Mouse (Mus musculus) MEL (cell line): ENCODE results near the gene Bbs9. TPM values are rescaled to one million over a fixed set of nuclear protein-coding genes. Genes with fewer than 3 reads are reported as not detected.

ENCODE experiments used
- DNase-seq: peaks from one replicate; pipeline ENCODE4 v3.0.0; 2011; ENCODE audit warnings: low read depth, low spot score
- H3K27ac ChIP-seq: 2 replicates; pipeline ENCODE4 v1.5.1; 2012; ENCODE audit warnings: low read depth, mild to moderate bottlenecking, control low read depth, low read length, moderate library complexity; ENCODE audit not compliant: control insufficient read depth
- H3K27me3 ChIP-seq, 2 experiments: fragments of 150-350 bp in 1 of 2; sonication (generic) in 1 of 2; 2 replicates each; pipeline ENCODE4 v1.6.1; 2012; ENCODE audit warnings: low read length in 2 of 2, mild to moderate bottlenecking in 2 of 2, improper control_type of control experiment in 1 of 2, moderate library complexity in 1 of 2; ENCODE audit not compliant: insufficient read depth in 2 of 2, control insufficient read depth in 1 of 2
- H3K36me3 ChIP-seq, 2 experiments: 2 replicates each; pipeline ENCODE4 v1.6.1; 2012 to 2014; ENCODE audit warnings: low read length in 2 of 2, improper control_type of control experiment in 1 of 2, inconsistent platforms in 1 of 2, mild to moderate bottlenecking in 1 of 2; ENCODE audit not compliant: insufficient read depth in 2 of 2, control insufficient read depth in 1 of 2
- H3K4me1 ChIP-seq, 2 experiments: fragments of 150-350 bp in 1 of 2; sonication (generic) in 1 of 2; 2 replicates each; pipeline ENCODE4 v1.6.1; 2012; ENCODE audit warnings: low read length in 2 of 2, improper control_type of control experiment in 1 of 2, mild to moderate bottlenecking in 1 of 2; ENCODE audit not compliant: insufficient read depth in 2 of 2, control insufficient read depth in 1 of 2
- H3K4me3 ChIP-seq, 2 experiments: fragments of 150-350 bp in 1 of 2; sonication (generic) in 1 of 2; 2 replicates each; pipeline ENCODE4 v1.5.1; 2012; ENCODE audit warnings: low read depth in 2 of 2, low read length in 2 of 2, mild to moderate bottlenecking in 2 of 2, moderate library complexity in 2 of 2, control low read depth in 1 of 2, improper control_type of control experiment in 1 of 2; ENCODE audit not compliant: control insufficient read depth in 1 of 2, insufficient read depth in 1 of 2
- H3K79me2 ChIP-seq: 2 replicates; pipeline ENCODE4 v1.6.1; 2012; ENCODE audit warnings: mild to moderate bottlenecking, low read length, moderate library complexity; ENCODE audit not compliant: control insufficient read depth, poor library complexity, insufficient read depth
- H3K9ac ChIP-seq: 2 replicates; pipeline ENCODE4 v1.6.1; 2012; ENCODE audit warnings: low read depth, mild to moderate bottlenecking, control low read depth, low read length, moderate library complexity; ENCODE audit not compliant: control insufficient read depth, poor library complexity, severe bottlenecking
- H3K9me3 ChIP-seq: fragments of 150-350 bp; sonication (generic); replicated peaks from 2 replicates; pipeline ENCODE4 v1.6.1; 2012; ENCODE audit warnings: mild to moderate bottlenecking, low read length, improper control_type of control experiment, moderate library complexity; ENCODE audit not compliant: insufficient read depth
- CHD2 ChIP-seq: IDR thresholded peaks from 2 replicates; pipeline ENCODE4 v1.6.1; 2011; ENCODE audit warnings: low read length, improper control_type of control experiment
- CTCF ChIP-seq, 3 experiments: IDR thresholded peaks in 2 of 3; conservative IDR thresholded peaks in 1 of 3; 2 replicates each; pipeline ENCODE4 v1.5.1; 2011 to 2012; ENCODE audit warnings: low read length in 3 of 3, low read depth in 2 of 3, mild to moderate bottlenecking in 2 of 3, improper control_type of control experiment in 1 of 3, inconsistent platforms in 1 of 3, mixed read lengths in 1 of 3, moderate library complexity in 1 of 3; ENCODE audit not compliant: control insufficient read depth in 1 of 3, insufficient read depth in 1 of 3, poor library complexity in 1 of 3, severe bottlenecking in 1 of 3
- E2F4 ChIP-seq: IDR thresholded peaks from 2 replicates; pipeline ENCODE4 v1.6.1; 2011; ENCODE audit warnings: low read depth, low read length, improper control_type of control experiment, borderline replicate concordance
- EP300 ChIP-seq, 2 experiments: IDR thresholded peaks; 2 replicates each; pipeline ENCODE4 v1.6.1; 2011; ENCODE audit warnings: improper control_type of control experiment in 2 of 2, low read length in 2 of 2, low read depth in 1 of 2, mild to moderate bottlenecking in 1 of 2
- GATA1 ChIP-seq: IDR thresholded peaks from 2 replicates; pipeline ENCODE4 v1.6.1; 2011; ENCODE audit warnings: low read depth, low read length, improper control_type of control experiment
- JUND ChIP-seq: IDR thresholded peaks from 2 replicates; pipeline ENCODE4 v1.6.1; 2011; ENCODE audit warnings: low read depth, mild to moderate bottlenecking, improper control_type of control experiment, low read length
- KAT2A ChIP-seq: conservative IDR thresholded peaks from 2 replicates; pipeline ENCODE4 v1.6.1; 2012; ENCODE audit warnings: low read depth, low read length, improper control_type of control experiment, inconsistent platforms
- MAFK ChIP-seq: IDR thresholded peaks from 2 replicates; pipeline ENCODE4 v1.6.1; 2011; ENCODE audit warnings: low read depth, mild to moderate bottlenecking, low read length, improper control_type of control experiment, borderline replicate concordance
- MEF2A ChIP-seq: IDR thresholded peaks from 2 replicates; pipeline ENCODE4 v1.6.1; 2014; ENCODE audit warnings: low read depth, mild to moderate bottlenecking, inconsistent platforms, low read length, improper control_type of control experiment; ENCODE audit not compliant: poor library complexity, insufficient replicate concordance, severe bottlenecking; ENCODE audit errors: extremely low read depth
- NELFE ChIP-seq: IDR thresholded peaks from 2 replicates; pipeline ENCODE4 v1.6.1; 2011; ENCODE audit warnings: low read depth, low read length, improper control_type of control experiment
- POLR2AphosphoS5 ChIP-seq: IDR thresholded peaks from 2 replicates; pipeline ENCODE4 v1.6.1; 2012; ENCODE audit warnings: low read depth, borderline replicate concordance, mild to moderate bottlenecking, inconsistent platforms, low read length, moderate library complexity, mixed read lengths
- RAD21 ChIP-seq: IDR thresholded peaks from 2 replicates; pipeline ENCODE4 v1.6.1; 2011; ENCODE audit warnings: mild to moderate bottlenecking, low read depth, low read length, improper control_type of control experiment
- SMC3 ChIP-seq: IDR thresholded peaks from 2 replicates; pipeline ENCODE4 v1.6.1; 2011; ENCODE audit warnings: low read depth, low read length, improper control_type of control experiment
- TBP ChIP-seq: IDR thresholded peaks from 2 replicates; pipeline ENCODE4 v1.8.0; 2011; ENCODE audit warnings: low read depth, low read length, improper control_type of control experiment
- UBTF ChIP-seq: IDR thresholded peaks from 2 replicates; pipeline ENCODE4 v1.6.1; 2012; ENCODE audit warnings: low read depth, mild to moderate bottlenecking, inconsistent platforms, low read length, improper control_type of control experiment, moderate library complexity, borderline replicate concordance; ENCODE audit not compliant: insufficient read depth
- USF1 ChIP-seq: IDR thresholded peaks from 2 replicates; pipeline ENCODE4 v1.6.1; 2014; ENCODE audit warnings: low read depth, mild to moderate bottlenecking, inconsistent platforms, low read length, improper control_type of control experiment, moderate library complexity
- ZMIZ1 ChIP-seq: IDR thresholded peaks from 2 replicates; pipeline ENCODE4 v1.6.1; 2012; ENCODE audit warnings: low read depth, mild to moderate bottlenecking, inconsistent platforms, low read length, improper control_type of control experiment, moderate library complexity
- polyA plus RNA-seq, 2 experiments: library from polyadenylated mRNA; stranded (reverse) in 1 of 2; unstranded in 1 of 2; fragments of >175 nt in 1 of 2; fragments of >200 nt in 1 of 2; gene quantifications; 2 replicates each; pipeline versions ENCODE4 v1.2.1 to v1.2.4; 2012; ENCODE audit warnings: low replicate concordance in 2 of 2, low read depth in 1 of 2; ENCODE audit not compliant: insufficient read length in 2 of 2, insufficient read depth in 1 of 2, missing spikeins in 1 of 2
- total RNA-seq: library from RNA; depleted of rRNA; stranded (reverse); fragments of 300-350 nt; gene quantifications from 2 replicates; pipeline ENCODE4 v1.2.3, GENCODE M21; 2012

Bbs9 gene
- total and polyA plus RNA-seq, 3 experiments, result 18.5 to 19.5 TPM; not detected in 1

DNA sequence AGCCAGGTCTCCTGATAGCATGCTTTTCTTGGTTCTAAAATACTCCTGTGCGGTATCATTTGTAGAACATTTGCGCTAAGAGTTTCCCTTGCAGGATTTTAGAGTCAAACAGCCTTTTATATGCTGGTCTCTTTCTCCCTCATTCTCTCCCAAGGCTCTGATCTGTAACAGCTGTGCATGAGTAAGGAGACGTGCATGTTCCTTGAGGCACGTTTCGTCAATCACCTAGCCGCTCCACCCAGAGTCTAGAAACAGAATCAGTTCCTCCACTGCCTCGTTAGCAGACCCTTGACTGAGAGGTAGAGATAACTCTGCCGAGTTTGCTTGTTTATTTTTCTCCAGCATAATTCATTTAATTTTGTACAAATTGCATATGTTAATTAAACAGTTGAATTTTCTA lies 259.4 kb downstream of the Bbs9 start:
- Histone ChIP-seq H3K27me3 (no peaks in the 10 kb centered on the region), H3K79me2 (no peaks in the 10 kb centered on the region), H3K4me1 (no peaks in the 10 kb centered on the region), H3K27ac (no peak overlapping the region), H3K9ac (no peak overlapping the region), H3K36me3 (no peaks in the 10 kb centered on the region), H3K4me3 (no peak overlapping the region), H3K9me3 (no peaks in the 10 kb centered on the region)
- no peak for DNase-seq
- TF ChIP-seq NELFE, result no peak
- TF ChIP-seq CTCF (IDR thresholded peaks at IDR 0.05 in 2 of 3, conservative IDR thresholded peaks at IDR 0.05 in 1 of 3; ENCODE audit: control insufficient read depth in 1 of 3, insufficient read depth in 1 of 3, low read depth in 2 of 3, low read length in 3 of 3, poor library complexity in 1 of 3, severe bottlenecking in 1 of 3), result no peak
- TF ChIP-seq TBP, result no peak
- no peak for TF ChIP-seq EP300 (IDR thresholded peaks at IDR 0.05; ENCODE audit: low read depth in 1 of 2, low read length in 2 of 2)
- TF ChIP-seq MEF2A, result no peak
- no peak for TF ChIP-seq JUND
- no peak for TF ChIP-seq USF1
- TF ChIP-seq POLR2AphosphoS5, result no peak
- TF ChIP-seq MAFK, result no peak
- no peak for TF ChIP-seq GATA1
- TF ChIP-seq ZMIZ1, result no peak
- TF ChIP-seq UBTF, result no peak
- no peak for TF ChIP-seq RAD21
- no peak for TF ChIP-seq SMC3
- no peak for TF ChIP-seq E2F4

DNA sequence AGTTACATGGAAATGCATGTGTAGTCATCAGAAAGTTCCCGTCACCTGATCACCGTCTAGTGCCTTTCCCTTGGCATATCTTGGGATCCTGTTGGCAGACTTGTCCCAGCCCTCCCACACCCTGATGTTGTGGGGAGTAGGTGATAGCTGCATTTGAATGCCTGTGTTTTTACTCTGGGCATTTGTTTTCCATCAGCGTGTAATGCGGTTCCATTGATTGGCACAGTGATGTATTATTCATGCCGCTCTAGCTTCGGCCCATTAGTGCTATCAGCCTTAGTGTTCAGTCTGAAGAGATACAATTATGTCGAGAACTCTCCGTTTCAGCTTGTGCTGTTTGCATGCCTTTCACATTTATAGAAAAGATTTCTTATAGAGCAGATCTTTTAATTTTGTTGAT lies 259.9 kb downstream of the Bbs9 start:
- Histone ChIP-seq H3K36me3 (no peaks in the 10 kb centered on the region), H3K79me2 (no peaks in the 10 kb centered on the region), H3K4me1 (no peaks in the 10 kb centered on the region), H3K4me3 (no peak overlapping the region), H3K9ac (no peak overlapping the region), H3K27ac (no peak overlapping the region), H3K27me3 (no peaks in the 10 kb centered on the region), H3K9me3 (no peaks in the 10 kb centered on the region)
- TF ChIP-seq CHD2, result no peak
- DNase-seq, result no peak

DNA sequence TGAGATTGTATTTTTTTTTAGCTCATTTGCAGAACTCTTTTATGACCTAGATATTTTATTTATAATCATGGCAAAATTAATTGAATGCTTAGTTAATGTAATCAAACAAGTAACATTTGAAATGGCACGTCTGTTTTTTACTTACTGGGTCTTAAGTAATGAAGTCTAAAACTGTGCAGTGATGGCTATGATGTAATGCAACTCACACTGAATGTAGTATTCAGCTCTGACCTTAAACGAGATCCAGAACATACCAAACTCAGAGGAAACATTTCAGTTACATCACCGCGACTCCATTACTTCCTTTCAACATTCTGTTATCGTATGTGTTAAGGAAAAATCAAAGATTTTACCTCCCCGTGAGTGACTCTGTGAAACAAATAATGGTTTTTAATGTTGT lies 262.4 kb downstream of the Bbs9 start:
- Histone ChIP-seq H3K4me1 (no peaks in the 10 kb centered on the region), H3K36me3 (no peaks in the 10 kb centered on the region), H3K9ac (no peak overlapping the region), H3K9me3 (no peaks in the 10 kb centered on the region), H3K4me3 (no peak overlapping the region), H3K27ac (no peak overlapping the region), H3K79me2 (no peaks in the 10 kb centered on the region), H3K27me3 (no peaks in the 10 kb centered on the region)
- DNase-seq, result no peak
- TF ChIP-seq SMC3 (no peak), KAT2A (0 out of 2 replicates have a peak, but pooled peaks have one; percentile 20)
